Mouse (Mus musculus): Measurements from ENCODE around the gene Lrig2.
A peak's percentile ranks its signal among the peaks of the same experiment; 100 is the strongest.

Gene Lrig2

DNA sequence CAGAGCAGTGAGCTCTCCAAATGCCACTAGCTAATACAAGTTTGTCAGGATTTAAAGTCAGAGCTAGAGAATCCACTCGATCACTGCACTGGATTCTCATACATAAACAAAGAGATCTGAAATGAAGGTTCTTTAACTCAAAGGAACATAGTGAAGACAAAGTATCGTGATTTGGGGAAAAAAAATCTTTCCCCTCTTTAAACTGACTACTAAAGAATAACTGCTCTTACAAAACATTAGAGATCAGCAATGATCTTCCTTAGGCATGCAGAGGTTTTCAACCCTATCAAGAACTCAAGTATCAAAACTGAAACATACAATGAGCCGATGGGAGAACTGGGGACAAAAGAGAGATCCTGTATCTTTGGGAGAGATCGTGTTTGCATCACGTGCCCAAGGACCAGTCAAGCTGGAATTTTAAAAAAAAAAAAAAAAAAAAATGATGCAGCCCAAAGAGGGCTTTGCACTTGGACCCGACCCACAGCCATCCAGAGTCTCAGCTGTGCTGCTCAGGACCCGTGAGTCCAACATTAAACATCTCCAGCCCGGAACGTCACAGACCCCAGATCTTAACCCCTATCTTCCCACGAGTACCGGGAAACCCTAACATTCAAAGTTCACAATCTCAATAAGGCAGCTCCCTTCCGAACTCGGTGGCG is 818 bp downstream of the Lrig2 start:
- no peak for DNase-seq (ENCODE audit: low spot score)

DNA sequence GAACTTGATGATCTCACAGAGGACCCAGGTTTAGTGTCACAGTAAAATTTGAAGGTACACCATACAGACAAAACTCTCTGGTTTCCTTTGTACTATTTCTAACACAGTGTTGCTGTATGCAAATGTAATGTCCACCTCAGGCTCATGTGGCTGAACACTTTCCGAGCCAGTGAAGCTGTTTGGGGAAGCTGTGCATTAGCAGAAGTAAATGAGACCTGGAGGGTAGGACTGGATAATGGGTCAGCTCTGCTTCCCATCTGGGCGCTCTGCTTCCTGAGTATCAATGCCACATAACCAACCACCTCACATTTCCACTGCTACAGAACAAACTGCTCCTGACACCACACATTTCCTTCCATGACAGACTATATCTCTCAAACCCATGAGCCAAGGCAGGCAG is 10.1 kb downstream of the Lrig2 start:
- no peak for DNase-seq (ENCODE audit: low spot score)

DNA sequence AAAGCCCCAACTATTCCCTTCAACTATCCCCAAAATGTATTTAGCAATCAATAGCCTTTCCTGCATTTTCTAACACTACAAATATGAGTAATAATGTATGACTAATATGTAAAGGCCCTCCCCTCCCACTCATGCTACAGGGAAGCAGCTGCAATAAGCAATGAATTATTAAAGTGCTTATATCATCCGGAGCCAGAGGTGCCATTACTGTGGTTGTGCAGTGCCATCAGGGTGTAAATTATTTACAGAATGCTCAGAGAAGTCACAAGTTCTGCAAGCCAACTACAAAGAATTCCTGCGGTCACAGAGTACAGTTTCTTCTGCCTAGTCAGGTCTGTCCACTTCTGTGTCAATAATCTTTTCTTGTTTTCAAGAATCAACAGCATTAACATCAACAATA is 10.8 kb downstream of the Lrig2 start:
- DNase-seq (ENCODE audit: low spot score) = no peak

DNA sequence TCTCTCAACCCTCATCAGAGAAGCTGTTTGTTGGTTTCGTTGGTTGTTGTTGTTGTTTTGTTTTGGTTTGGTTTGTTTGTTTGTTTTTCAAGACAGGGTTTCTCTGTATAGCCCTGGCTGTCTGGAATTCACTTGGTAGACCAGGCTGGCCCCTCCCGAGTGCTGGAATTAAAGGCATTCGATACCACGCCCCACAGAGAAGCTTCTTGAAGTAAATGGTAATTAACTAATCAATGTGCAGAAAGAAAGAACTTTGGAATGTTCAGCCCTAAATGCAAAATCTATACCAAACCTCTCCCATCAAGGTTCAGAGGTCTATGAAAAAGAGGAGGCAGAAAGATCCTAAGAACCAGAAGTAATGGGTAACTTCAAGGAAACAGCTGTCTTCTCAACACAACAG is 15.5 kb downstream of the Lrig2 start:
- no peak for DNase-seq (ENCODE audit: low spot score)

DNA sequence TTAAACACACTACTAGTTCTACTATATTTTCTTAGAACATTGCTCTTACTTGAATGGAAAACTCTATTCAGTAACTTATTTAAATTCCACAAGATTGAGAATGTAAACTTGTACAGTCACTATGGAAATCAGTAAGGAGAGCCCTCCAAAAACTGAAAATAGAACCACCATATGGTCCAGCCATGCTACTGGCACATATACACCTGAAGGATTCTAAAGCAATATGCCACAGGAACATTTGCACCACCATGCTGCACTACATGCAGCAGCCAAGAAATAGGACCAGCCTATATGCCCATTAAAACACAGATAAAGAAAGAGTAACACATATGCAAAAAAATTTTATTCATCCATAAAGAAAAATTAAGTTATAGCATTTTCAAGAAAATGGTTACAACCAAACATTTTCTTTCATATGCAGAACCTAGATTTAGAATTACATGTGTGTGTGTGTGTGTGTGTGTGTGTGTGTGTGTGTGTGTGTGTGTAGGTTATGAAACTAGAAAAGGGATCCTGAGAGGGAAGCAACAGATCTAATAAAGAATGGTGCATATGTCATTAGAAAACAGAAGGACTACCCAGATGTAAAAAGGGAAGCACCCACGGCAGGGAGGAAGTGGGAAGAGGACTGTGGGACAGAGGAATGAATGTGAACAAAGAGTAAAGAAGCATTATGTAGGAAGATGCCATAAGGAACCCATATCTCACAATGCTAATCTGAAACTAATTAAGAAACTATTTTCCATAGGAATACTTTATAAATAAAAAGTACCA is 30.6 kb downstream of the Lrig2 start:
- DNase-seq (ENCODE audit: low spot score) = no peak

DNA sequence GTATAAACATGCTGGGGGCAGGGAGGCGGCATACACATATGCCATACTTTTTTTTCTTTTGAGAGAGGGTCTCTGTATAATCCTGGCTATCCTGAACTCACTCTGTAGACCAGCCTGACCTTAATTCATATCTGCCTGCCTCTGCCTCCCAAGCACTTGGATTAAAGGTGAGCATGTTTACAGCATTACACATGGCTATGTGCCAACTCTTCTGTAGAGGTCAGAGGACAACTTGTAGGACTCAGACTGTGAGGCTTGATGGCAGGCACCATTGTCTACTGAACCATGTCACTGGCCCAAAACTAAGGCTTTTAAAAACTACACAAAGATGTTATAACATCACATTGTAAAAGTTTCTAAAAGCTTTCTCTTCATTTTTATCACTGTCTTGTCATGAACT is 33.7 kb downstream of the Lrig2 start:
- DNase-seq (ENCODE audit: low spot score) = no peak

DNA sequence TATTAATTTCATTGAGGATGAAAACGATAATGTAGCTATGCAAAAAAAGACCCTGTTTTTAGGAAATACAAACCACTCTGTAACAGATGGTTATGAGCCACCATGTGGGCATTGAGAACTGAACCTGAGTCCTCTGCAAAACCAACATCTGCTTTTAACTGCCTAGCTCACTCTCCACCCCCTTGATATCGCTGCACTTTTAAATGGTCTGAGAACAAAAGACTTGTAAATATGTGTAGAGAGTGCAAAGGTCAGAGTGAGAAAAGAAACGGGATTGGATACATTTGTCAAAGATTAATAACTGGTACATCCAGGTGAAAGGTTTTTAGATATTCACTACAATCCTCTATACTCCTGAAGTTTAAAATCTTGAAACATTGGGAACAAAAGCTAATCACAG is 42.3 kb downstream of the Lrig2 start:
- DNase-seq (ENCODE audit: low spot score) = no peak

- DNase-seq (ENCODE audit: low spot score) = no peak
Observed at GRCm38 (mm10) chr3:104461226-104461625, 50.5 kb downstream of the Lrig2 start.

GRCm38 (mm10) chr3:104458588-104458987 is 53.1 kb downstream of the Lrig2 start:
- DNase-seq (ENCODE audit: low spot score) = no peak

- no peak for DNase-seq (ENCODE audit: low spot score)
Observed at GRCm38 (mm10) chr3:104455506-104456275, 56.0 kb downstream of the Lrig2 start.

GRCm38 (mm10) chr3:104447240-104447639 is 64.5 kb downstream of the Lrig2 start:
- DNase-seq (ENCODE audit: low spot score) = no peak

DNA sequence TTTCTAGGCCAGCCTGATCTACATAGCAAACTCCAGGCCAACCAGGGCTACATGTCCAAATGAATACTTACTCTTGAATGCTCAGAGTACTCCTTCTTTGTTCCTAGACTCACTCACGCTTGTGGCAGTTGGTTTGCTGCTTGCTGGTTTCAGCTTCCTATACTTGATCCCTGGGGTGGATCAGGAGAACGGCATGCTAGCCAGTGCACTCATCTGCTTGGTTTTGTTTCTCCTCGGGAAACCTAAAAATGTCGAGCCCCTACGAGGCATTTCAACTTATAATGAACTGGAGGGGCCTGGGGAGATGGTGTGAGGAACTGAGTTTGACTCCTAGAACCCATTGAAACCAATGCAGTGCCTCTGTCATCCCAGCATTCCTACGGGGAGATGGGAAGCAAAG is 65.0 kb downstream of the Lrig2 start:
- DNase-seq (ENCODE audit: low spot score) = no peak

GRCm38 (mm10) chr3:104445576-104445975 is 66.1 kb downstream of the Lrig2 start:
- DNase-seq (ENCODE audit: low spot score) = no peak

DNA sequence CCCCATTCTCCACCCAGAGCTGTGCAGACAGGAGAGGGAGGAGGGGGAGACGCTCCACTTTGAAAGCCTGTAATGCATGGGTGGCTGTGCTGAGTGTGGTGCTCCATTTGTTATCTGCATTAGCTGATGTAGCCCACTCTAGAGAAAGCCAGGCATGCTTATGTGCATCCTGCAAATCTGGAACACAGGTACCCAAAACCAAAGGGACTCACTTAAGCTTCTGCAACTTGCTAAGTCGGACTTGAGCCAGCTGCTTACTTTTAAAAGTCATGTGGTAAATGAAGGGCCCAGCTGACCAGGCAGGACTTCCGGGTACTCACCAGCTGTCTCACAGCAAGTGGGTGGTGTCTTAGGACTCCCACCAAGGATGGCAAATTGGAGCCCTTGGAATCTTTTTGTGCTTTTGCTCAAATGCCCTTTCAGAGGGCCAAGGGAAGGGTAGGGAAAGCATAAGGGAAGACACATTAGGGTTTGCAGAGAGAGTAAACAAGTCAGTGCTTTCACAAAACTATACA is 66.7 kb downstream of the Lrig2 start:
- no peak for DNase-seq (ENCODE audit: low spot score)

GRCm38 (mm10) chr3:104444082-104444481 is 67.6 kb downstream of the Lrig2 start:
- no peak for DNase-seq (ENCODE audit: low spot score)

GRCm38 (mm10) chr3:104442357-104442756 is 69.4 kb downstream of the Lrig2 start:
- no peak for DNase-seq (ENCODE audit: low spot score)

DNA sequence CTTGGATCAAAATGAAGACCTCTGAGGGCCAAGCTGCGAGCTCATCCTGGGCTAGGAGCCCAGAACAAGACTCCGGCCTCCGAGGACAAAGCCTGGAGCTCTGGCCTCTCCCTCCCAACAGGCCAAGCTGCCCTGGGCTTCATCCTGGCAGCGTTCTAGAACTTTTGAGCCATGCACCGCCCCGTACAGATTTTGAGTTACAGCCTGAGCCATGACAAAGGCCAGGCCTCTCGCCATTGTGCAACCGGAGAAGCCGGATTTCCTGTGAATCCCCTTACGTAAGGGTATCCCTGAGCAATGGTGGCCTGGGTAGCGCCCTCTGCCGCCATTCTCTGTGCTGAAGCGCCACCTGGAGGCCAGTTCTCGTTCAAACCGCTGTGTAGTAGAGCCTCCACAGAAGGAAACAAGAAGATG is 69.8 kb downstream of the Lrig2 start:
- DNase-seq (ENCODE audit: low spot score) = peak; percentile 87

DNA sequence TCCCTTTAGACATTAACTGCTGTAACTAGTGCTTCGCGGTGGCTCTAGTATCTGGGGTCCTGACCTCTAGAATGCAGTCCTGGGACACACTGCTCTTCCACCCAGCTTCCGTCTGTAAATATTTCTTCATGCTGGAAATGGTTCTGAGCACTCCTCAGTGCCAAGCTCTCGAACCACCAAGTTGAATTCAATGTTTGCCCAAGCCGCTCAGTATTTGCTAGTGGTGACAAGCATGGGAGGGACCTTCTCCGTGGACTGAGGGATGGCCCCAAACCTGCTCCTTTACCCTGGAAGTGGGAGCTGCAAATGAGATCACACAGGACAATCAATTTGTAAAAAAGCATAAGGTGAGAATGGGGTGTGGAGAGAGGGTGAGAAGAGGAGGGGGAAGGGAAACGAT is 70.3 kb downstream of the Lrig2 start:
- DNase-seq (ENCODE audit: low spot score) = no peak

GRCm38 (mm10) chr3:104438777-104439176 is 72.9 kb downstream of the Lrig2 start:
- no peak for DNase-seq (ENCODE audit: low spot score)

DNA sequence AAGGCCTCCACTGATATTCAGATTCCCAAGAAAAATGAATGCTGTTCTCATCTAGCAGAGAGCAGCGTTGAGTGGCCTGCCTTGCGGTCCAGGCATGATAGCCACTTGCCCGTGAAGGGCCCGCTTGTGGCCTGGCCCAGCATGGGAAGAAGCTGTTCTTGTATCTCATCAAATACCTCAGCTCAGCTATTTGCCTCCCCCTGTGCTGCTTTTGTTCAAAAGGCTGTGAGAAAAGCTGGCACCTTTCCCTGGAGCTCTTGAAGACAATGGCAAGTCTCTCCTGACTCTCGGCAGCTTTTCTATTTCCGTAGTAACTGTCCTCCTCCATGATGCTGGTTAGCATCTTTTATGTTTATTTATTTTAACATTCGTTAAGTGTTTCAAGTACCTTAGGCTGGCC is 74.1 kb downstream of the Lrig2 start:
- DNase-seq (ENCODE audit: low spot score) = no peak

- no peak for DNase-seq (ENCODE audit: low spot score)
Observed at GRCm38 (mm10) chr3:104435947-104436346, 75.8 kb downstream of the Lrig2 start.

- DNase-seq (ENCODE audit: low spot score) = no peak
Observed at GRCm38 (mm10) chr3:104434246-104434696, 77.4 kb downstream of the Lrig2 start.

DNA sequence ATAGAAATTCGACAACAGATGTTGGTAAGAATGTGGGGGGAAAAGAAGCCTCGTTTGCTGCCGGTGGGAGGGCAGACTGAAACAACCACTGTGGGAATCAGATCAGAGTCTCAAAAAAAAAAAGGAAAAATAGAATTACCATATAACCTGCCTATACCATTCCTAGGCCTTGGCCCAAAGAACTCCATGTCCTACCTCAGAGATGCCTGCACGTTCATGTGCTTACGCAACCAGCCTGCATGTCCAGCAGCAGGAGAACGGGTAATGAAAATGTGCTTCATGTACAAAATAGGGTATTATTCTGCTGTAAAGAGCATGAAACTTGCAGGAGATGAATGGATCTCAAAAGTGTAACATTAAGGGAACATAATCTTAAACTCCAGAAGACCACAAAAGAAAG is 79.1 kb downstream of the Lrig2 start:
- no peak for DNase-seq (ENCODE audit: low spot score)

Measured in ovary, adult 18-20 months (tissue).